Mouse (Mus musculus) heart, postnatal 10 days (tissue): ENCODE data around the gene Zdhhc21. TPM values are rescaled to one million over a fixed set of nuclear protein-coding genes. Genes with fewer than 3 reads are reported as not detected.
A peak's percentile ranks its signal among the peaks of the same experiment; 100 is the strongest.

Source experiments
- DNase-seq, 2 experiments: peaks; one replicate each; pipeline ENCODE4 v3.0.0; 2021
- intact Hi-C: fragments of 180-260 bp; cut with DNase I; formaldehyde crosslinking; loops from one replicate; pipeline ENCODE4 v1.15.1; 2025
- total RNA-seq, 2 experiments: library from RNA; stranded (reverse); gene quantifications; 2 replicates each; pipeline ENCODE4 v1.2.3; 2021

Gene Zdhhc21
- 10 to 100 TPM; 15.1 to 19.2 TPM for total RNA-seq

DNA sequence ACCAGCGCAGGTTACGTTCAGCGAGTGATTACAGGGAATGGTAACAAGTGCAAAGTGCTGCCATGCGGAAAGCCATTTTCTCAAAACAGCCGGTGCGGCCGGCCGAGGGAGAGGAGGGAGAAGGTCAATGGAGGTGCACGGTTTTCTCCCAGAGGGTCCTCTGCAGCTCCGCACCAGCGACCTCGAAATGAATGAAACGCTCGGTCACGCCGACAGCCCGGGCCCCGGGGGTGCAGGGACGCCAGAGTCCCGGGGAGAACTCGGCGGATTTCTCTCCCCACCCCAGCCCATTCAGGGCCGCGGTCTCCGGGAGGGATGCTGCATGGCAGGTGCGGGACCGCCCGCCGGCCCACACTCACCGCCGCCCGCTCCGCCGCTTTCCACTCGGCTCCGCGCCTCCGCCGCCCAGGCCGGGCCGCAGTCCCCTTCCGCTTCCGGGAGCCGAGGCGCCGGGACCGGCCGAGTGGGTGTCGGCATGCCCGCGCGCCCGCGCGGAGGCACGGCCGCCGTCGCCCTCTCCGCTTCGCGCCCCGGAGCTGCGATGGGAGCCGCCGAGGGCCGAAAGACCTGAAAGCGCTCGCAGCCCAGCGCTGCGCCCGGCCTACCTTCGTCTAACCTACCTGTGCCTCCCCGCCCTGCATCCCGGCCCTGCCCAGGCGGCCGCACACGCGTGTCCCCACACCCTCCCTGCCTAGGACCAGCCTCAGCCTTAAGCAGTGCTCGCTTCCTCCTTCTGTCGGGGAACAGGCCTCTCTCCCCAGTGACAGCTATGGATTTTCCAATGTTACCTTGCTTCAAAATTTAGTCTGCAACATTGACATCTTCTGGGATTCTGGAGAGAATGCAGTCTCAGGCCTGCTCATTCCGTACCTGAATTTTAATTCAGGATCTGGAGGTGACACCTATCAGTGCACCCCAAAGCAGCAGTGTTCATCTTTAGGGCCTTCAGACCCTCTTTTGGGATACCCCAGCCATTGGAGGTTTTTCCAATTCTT is at the start of gene Zdhhc21:
Zdhhc21 (minus strand) TSS at position 828 of the 995 bp plus-strand sequence.
- intact Hi-C loops: no loop called here
- peak; percentile 85 for DNase-seq

GRCm38 (mm10) chr4:82895227-82895626 is 35.5 kb upstream of the Zdhhc21 start:
- intact Hi-C loops: no loop called here

GRCm38 (mm10) chr4:82892247-82892646 is 32.5 kb upstream of the Zdhhc21 start:
- no peak for DNase-seq
- intact Hi-C loops: no loop called here

More at GRCm38 (mm10) chr4:82895227-82895626, 35.5 kb upstream of the Zdhhc21 start:
- DNase-seq: no peak

GRCm38 (mm10) chr4:82891566-82891965 is 31.8 kb upstream of the Zdhhc21 start:
- no peak for DNase-seq
- intact Hi-C loops: no loop called here

GRCm38 (mm10) chr4:82891049-82891448 is 31.3 kb upstream of the Zdhhc21 start:
- intact Hi-C loops: no loop called here

DNA sequence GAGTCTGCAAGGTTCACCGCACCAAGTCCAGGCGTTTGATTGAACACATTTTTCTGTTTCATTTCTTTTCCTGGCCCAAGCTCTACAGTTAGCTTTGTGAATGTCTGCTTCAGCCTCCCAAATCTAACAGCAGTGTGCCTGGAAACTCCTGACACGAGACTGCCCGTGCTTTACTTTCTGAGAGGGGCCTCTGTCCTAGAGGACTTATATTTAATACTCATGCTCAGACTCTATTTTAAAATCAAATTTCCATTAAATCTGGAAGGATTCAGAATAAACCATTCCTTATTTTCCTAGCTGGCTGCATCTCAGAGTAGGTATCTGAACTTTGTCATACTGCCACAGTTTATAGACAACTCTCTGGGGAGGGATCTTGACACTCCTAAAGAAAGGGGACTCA is 30.8 kb upstream of the Zdhhc21 start:
- intact Hi-C loops: no loop called here
- no peak for DNase-seq

More at GRCm38 (mm10) chr4:82891049-82891448, 31.3 kb upstream of the Zdhhc21 start:
- peak; percentile 16 for DNase-seq

DNA sequence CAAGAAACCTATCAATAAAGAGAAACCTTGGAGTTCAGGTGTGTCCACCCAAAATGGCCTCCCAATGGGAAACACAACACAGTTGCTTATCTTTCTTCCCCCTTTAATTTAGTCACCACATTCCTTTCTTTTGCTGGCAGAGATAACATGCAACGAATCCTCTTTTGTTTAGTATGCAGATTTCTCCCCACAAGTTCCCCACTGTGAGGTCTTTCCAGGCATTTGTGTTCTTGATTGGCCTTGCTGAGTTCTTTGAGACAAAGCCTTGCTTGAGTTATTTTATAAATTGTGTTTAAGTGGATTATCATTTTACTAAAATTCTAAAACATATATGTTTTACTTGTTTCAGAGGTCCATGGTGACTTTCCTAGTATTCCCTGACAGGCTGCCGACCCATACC is 26.4 kb upstream of the Zdhhc21 start:
- intact Hi-C loops: no loop called here
- no peak for DNase-seq

DNA sequence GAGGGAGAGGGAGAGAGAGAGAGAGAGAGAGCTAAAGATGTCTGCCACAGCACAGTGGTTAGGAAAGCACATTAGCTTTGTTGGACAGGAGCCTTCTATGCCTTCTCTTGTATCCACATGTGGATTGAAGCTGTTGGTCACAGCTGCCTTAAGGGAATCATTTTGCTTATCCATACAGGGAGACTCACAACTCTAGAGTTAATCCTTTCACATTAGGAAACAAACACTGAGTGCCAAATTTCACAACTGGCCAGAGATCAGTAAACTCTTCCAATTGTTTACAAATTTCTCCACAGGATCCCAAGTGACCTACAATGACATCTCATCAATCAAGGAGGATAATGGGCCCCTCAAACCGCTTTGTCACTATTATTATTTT is 25.8 kb upstream of the Zdhhc21 start:
- no peak for DNase-seq
- intact Hi-C loops: no loop called here

DNA sequence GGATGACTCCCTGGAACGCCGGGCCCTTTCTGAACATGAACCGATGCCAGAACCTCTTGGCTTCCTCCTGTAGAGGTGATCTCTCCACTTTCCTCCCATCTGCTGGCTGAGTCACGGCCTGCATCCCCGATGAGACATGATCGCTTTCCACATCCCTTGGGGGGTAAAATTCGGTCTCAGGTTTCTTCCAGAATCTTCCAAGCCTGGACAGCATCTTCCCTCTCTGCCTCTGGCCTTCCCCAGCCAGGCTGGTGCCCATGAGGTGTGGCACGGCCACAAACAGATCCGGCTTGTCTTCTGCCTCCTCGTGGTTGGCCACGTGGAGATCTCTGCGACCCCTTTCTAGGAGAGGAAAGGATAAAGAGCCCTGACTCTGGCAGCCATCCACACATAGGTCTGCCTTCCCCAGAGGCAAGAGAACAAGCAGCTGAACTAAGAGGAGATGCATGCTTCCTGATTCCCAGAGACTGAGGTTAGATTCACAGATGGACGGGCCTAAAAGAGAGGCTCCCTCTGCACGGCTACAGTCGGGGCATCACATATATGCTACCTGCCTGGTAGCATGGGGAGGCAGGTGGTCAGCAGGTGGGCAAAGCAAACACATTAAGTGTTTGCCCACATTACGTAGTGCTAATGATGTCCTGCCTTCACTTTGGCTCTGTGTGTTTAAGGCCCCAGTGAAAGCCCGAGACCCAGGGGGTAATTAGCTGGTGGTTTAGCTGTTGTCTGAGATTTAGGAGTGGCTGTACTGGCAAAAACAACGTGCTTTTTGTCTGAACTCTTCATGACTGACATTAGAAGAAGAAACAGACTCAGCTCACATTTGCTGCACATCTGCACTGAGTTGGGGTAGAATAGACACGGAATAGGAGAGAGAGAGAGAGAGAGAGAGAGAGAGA is 25.1 kb upstream of the Zdhhc21 start, which contains the start of gene Cer1:
Cer1 (minus strand) TSS at position 513 of the 899 bp plus-strand sequence.
- intact Hi-C loops: no loop called here
- DNase-seq: peak in 1 of 2 experiments; percentile 10

- intact Hi-C loops: no loop called here
- DNase-seq: no peak
Measured at GRCm38 (mm10) chr4:82882500-82882899, 22.7 kb upstream of the Zdhhc21 start.

GRCm38 (mm10) chr4:82881366-82881765 is 21.6 kb upstream of the Zdhhc21 start:
- DNase-seq: no peak
- intact Hi-C loops: no loop called here

- intact Hi-C loops: no loop called here
- DNase-seq: no peak
Measured at GRCm38 (mm10) chr4:82880243-82880642, 20.5 kb upstream of the Zdhhc21 start.

- DNase-seq: no peak
- intact Hi-C loops: no loop called here
Measured at GRCm38 (mm10) chr4:82879152-82879551, 19.4 kb upstream of the Zdhhc21 start.

- no peak for DNase-seq
- intact Hi-C loops: no loop called here
Measured at GRCm38 (mm10) chr4:82876656-82877055, 16.9 kb upstream of the Zdhhc21 start.

DNA sequence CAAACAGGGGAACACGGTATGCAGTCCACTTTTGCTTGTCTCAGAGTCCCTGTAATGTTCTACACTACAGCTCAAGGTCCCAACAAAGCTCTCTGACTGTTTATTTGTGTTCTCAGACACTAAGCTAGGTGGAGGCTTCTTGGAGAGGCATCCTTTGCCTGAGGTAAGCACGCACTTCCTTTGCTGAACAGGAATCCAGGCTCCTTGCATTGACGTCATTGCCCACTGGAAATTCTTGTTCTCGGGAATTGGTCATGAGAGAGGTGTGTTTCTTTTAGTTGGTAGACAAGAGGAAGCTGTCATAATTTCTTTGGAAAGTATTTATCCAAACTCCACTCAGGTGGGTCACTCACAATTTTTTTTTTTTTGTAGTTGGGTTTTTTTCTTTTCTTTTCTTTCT is 15.8 kb upstream of the Zdhhc21 start:
- no peak for DNase-seq
- intact Hi-C loops: no loop called here

DNA sequence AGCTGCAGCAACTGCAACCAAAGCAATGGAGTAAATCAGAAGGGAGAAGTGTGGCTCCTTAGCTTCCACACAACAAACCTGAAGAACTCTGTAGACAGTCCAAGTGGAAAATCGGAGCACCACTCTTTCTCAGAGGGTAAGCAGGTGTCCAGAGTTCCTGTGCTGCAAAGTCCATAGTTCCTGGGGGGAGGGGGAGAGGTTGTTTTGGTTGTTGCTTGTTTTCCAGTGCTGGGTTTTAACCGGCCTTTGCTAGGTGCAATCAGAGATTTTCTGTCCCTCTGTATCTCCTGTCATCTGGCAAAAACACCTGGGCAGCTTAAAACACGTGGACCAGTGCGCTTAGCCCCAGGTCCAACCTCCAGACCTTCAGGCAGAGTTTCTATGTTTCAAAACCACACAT is 15.0 kb upstream of the Zdhhc21 start:
- intact Hi-C loops: no loop called here
- DNase-seq: no peak

GRCm38 (mm10) chr4:82872548-82872947 is 12.8 kb upstream of the Zdhhc21 start:
- no peak for DNase-seq
- intact Hi-C loops: no loop called here

- no peak for DNase-seq
- intact Hi-C loops: no loop called here
Measured at GRCm38 (mm10) chr4:82872121-82872520, 12.4 kb upstream of the Zdhhc21 start.

DNA sequence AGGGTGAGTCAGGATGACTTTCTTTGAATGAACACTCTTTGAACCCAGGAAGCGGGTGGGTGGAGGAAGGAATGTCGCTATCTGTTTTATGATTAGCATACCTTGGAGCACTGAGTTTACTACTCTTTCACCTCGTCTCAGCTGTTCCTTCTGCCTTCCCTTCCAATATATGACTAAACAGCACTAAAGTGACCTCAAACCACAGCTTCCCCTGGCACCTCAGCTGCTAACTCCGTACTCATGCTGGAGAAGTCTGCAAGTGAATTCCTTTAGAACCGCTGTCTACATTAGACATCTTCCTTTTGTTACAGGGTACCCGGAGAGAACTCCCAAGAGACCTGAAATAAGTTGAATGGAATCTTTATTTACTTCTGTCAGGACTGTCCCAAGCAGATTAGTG is 11.2 kb upstream of the Zdhhc21 start:
- intact Hi-C loops: no loop called here
- DNase-seq: no peak

GRCm38 (mm10) chr4:82867731-82868445 is 8.1 kb upstream of the Zdhhc21 start:
- intact Hi-C loops: no loop called here
- DNase-seq: no peak

- intact Hi-C loops: no loop called here
- peak; percentile 29 to 32 for DNase-seq
Measured at GRCm38 (mm10) chr4:82867111-82867510, 7.4 kb upstream of the Zdhhc21 start.
